Comparison of ENCODE assay signal across 31 mouse cellular contexts in the genomic region with DNA sequence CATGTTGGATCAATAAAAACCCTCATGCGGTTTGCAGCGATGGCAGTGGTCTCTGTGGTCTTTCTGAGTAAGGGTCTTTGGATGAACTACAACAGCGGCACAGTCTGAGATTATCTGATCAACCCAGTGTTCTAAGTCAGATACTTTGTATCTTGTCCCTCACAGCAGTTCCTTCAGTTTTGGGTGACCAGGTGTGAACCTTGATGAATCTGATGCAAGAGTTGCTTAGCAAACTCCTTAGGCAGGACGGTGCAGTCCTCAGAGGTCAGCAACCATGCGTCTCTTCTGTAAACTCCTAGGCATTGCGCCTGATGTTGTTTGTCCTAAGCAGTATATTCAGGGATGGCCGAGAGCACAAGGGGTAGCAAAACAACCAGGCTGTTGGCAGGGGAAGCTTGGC. TPM values are rescaled to one million over a fixed set of nuclear protein-coding genes. Genes with fewer than 3 reads are reported as not detected.
"Had no signal": no experiment of that assay in that cellular context is flagged by ENCODE, and none has a peak within 500 bp of the region (broad histone marks: within the 10 kb centered on the region; RNA-seq: fewer than 3 reads in every experiment).

No protein-coding gene starts in this region.

- ATAC-seq: forebrain, embryonic 13.5 days; forebrain, embryonic 14.5 days; forebrain, embryonic 15.5 days; forebrain, embryonic 16.5 days; forebrain, postnatal 0 days had no signal

- H3K9me3 ChIP-seq: embryonic facial prominence, embryonic 10.5 days; embryonic facial prominence, embryonic 12.5 days; embryonic facial prominence, embryonic 13.5 days; embryonic facial prominence, embryonic 15.5 days; forebrain, embryonic 10.5 days; forebrain, embryonic 12.5 days; forebrain, embryonic 13.5 days; forebrain, embryonic 15.5 days had no signal

- H3K4me2 ChIP-seq: embryonic facial prominence, embryonic 12.5 days; embryonic facial prominence, embryonic 13.5 days; embryonic facial prominence, embryonic 15.5 days; forebrain, embryonic 12.5 days; forebrain, embryonic 13.5 days; forebrain, embryonic 15.5 days had no signal

- H3K4me3 ChIP-seq: embryonic facial prominence, embryonic 10.5 days; embryonic facial prominence, embryonic 12.5 days; embryonic facial prominence, embryonic 13.5 days; embryonic facial prominence, embryonic 15.5 days; erythroblast, embryonic 14.5 days; forebrain, embryonic 10.5 days; forebrain, embryonic 12.5 days; forebrain, embryonic 13.5 days; forebrain, embryonic 15.5 days; gastrocnemius, adult 2 months had no signal

- H3K4me1 ChIP-seq: embryonic facial prominence, embryonic 10.5 days; embryonic facial prominence, embryonic 12.5 days; embryonic facial prominence, embryonic 13.5 days; embryonic facial prominence, embryonic 15.5 days; forebrain, embryonic 10.5 days; forebrain, embryonic 12.5 days; forebrain, embryonic 13.5 days; forebrain, embryonic 15.5 days had no signal

- H3K9ac ChIP-seq: embryonic facial prominence, embryonic 12.5 days; embryonic facial prominence, embryonic 13.5 days; embryonic facial prominence, embryonic 15.5 days; forebrain, embryonic 12.5 days; forebrain, embryonic 13.5 days; forebrain, embryonic 15.5 days; forebrain, postnatal 0 days had no signal

- H3K36me3 ChIP-seq: embryonic facial prominence, embryonic 10.5 days; embryonic facial prominence, embryonic 12.5 days; embryonic facial prominence, embryonic 13.5 days; embryonic facial prominence, embryonic 15.5 days; forebrain, embryonic 10.5 days; forebrain, embryonic 12.5 days; forebrain, embryonic 15.5 days had no signal

- DNase-seq: cerebellum, adult 18-20 months; cerebellum, adult 2 months; cerebellum, adult 8-10 months; cerebellum, adult 9-10 months; cerebellum, adult 9-11 months; cerebellum, postnatal 10 days; cerebellum, postnatal 14 days; cerebellum, postnatal 25 days; cerebellum, postnatal 36 days; embryo, embryonic 11 days; forebrain, postnatal 0 days; gastrocnemius, adult 2 months; gastrocnemius, postnatal 10 days; gastrocnemius, postnatal 14 days; gastrocnemius, postnatal 25 days; gastrocnemius, postnatal 36 days; heart, adult 18-20 months had no signal

- H3K27me3 ChIP-seq: embryonic facial prominence, embryonic 12.5 days; embryonic facial prominence, embryonic 13.5 days; embryonic facial prominence, embryonic 15.5 days; forebrain, embryonic 12.5 days; forebrain, embryonic 13.5 days; forebrain, embryonic 15.5 days had no signal

- H3K27ac ChIP-seq: embryonic facial prominence, embryonic 10.5 days; embryonic facial prominence, embryonic 12.5 days; embryonic facial prominence, embryonic 13.5 days; embryonic facial prominence, embryonic 15.5 days; forebrain, embryonic 10.5 days; forebrain, embryonic 12.5 days; forebrain, embryonic 13.5 days; forebrain, embryonic 15.5 days; gastrocnemius, adult 2 months had no signal

RNA-seq across cellular contexts. Expression of gene Kl, which starts 48.7 kb away (rescaled TPM):
- total RNA-seq: common myeloid progenitor, adult 5-6 weeks; granulocyte monocyte progenitor cell, adult 5-6 weeks had no signal
- polyA plus RNA-seq: embryonic facial prominence, embryonic 11.5 days; erythroblast, embryonic 14.5 days had no signal
